Mouse (Mus musculus) adrenal gland, adult 2 months (tissue): ENCODE data around the gene Olfr303. TPM values are rescaled to one million over a fixed set of nuclear protein-coding genes. Genes with fewer than 3 reads are reported as not detected.
"Not testable (repeated sequence)": the region's sequence is repeated elsewhere in the genome, so short reads cannot be mapped to it uniquely, and the experiment has no call there.

Experiments
- DNase-seq: peaks from one replicate; pipeline ENCODE4 v3.0.0; 2021
- long read RNA-seq: library from polyadenylated mRNA; stranded (forward); transcript quantifications from one replicate; pipeline ENCODE4 v2.0.0, GENCODE M21; 2021
- polyA plus RNA-seq: library from polyadenylated mRNA; depleted of rRNA; stranded (reverse); fragments of >200 nt; gene quantifications from 2 replicates; pipeline ENCODE4 v1.2.3, GENCODE M21; 2012; rRNA removed
- total RNA-seq, 2 experiments: library from RNA; stranded (reverse); gene quantifications; 2 replicates each; pipeline ENCODE4 v1.2.3; 2021

Olfr303 gene
- total RNA-seq, result not detected
- polyA plus RNA-seq, result not detected in 2 replicates
- long read RNA-seq, result 0 reads

DNA sequence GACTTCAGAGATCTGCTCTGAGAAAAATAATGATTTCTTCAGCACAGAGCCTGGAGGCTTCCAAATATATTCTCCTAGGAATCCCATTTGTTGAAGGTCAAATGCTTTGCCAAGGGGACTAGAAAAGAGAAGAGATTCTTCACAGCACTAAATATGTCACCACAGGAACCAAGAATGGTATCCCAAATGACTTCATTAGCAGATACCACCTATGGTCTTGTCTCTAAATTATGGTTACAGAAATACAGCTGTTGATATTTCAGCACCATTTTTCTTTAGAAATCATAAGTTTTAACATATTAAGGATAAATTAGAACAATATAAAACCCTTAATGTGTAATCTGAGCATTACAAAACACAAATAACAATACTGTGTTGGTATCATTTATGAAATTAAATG is at the start of gene Olfr303:
Gene Olfr303, minus strand, starts transcription at position 101 of the 400 bp plus-strand sequence.
- no peak for DNase-seq

DNA sequence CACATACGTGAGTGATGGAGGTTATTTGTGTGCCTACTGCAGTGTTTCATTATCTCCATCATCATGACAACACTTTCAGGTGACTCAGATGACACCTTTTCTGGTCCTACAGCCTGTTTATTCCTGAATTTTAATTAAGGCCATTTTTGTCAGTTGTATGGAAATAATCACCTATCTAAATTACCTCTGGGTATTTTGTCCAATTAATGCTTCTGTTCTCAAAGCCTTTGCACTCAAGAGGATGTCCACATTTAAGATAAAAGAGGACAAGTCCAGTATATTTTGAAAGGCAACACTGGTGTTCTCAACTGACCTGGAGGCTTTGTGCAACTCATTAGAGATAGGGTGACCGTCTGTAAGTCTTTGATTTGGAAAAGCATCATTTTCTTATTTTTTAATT is 6.0 kb upstream of the Olfr303 start, which contains the start of gene Olfr301:
Gene Olfr301, plus strand, starts transcription at position 301 of the 400 bp plus-strand sequence.
- no peak for DNase-seq

DNA sequence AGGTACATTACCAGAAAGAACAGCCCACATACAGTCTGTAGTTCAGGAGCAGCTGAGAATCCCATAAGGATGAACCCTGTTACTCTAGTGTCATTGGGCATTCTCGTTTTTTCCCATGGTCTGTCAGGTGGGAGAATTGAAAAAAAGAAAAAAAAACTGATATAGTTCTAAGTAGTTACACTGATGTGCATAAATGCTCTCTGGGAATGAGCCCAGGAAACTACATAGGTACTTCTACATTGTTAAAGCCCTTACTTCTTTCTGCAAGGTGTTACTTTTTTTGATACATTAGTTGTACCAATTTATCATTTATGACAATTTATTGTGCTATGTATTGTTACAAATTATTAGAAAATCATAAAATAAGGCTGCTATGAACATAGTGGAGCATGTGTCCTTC is 11.0 kb downstream of the Olfr303 start, which contains the start of gene Olfr304:
Gene Olfr304, minus strand, starts transcription at position 101 of the 400 bp plus-strand sequence.
- DNase-seq, result no peak

DNA sequence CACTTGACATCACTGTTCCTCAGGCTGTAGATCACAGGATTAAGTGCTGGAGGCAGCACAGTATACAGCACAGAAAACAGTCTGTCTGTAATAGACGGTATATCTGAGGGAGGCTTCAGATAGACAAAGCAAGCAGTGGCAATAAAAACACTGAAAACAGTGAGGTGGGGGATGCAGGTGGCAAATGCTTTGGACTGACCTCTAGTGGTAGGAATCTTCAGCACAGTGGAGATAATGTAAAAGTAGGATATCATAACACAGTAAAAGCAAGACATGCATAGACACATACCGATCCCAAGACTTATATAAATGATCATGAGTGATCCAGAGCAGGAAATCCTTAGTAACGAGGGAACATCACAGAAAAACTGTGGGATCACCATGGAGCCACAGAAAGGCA is 11.8 kb downstream of the Olfr303 start:
- DNase-seq, result no peak

DNA sequence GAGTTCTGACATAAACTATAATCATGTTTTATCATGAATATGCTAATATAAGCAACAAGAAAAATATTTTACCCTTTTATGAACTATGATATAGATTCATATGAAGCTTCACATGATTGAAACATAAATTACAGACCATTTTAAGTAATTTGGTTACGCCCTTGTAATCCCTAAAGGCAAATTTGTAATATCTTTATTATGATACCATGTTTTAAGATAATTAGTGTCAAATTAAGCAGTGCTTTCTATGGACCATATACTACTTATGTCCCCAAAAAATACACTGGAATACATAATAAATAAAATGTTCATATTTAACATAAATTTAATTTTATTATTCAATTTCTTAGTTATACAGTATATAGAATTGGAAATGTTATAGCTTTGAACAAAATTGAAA is 30.8 kb downstream of the Olfr303 start, which contains the start of gene Olfr305:
Gene Olfr305, minus strand, starts transcription at position 101 of the 400 bp plus-strand sequence.
- no peak for DNase-seq

DNA sequence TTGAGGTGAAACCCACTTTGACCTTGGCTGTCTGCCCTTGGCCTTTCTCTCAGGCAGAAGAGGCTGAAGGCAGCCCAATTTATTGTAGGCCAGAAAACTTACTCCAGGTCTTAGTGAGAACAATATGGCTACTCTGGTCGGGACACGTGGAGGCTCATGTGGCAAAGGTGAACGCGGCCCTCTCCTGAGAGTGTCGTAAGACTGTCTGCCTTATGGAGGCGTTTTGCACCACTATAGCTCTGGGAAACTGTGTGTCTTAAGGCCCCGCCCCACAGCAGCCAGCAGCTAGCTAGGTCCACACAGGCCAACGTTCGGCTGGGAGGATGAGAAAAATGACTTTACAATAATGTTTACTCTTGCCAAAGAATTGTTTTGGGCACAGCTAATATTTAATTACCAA is 51.3 kb downstream of the Olfr303 start:
- not testable (repeated sequence) for DNase-seq

DNA sequence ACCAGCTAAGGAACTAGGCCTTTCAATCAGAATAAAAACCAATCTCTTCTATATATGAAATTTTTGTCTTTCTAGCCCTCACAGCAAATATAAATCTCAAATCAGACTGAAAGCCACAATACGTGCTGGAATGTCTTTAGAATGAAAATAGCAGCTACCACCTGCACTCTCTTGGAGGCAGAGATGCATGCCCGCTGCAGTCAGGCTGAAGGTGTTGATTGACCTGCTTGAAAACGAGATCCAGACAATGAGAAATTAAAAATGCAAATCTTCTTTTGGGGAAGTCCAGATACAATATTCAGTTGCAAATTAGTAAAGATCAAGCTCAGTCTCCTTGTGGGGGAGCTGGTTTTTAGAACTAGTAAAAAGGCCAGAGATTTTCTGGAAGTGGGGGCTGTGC is 53.3 kb downstream of the Olfr303 start:
- no peak for DNase-seq

DNA sequence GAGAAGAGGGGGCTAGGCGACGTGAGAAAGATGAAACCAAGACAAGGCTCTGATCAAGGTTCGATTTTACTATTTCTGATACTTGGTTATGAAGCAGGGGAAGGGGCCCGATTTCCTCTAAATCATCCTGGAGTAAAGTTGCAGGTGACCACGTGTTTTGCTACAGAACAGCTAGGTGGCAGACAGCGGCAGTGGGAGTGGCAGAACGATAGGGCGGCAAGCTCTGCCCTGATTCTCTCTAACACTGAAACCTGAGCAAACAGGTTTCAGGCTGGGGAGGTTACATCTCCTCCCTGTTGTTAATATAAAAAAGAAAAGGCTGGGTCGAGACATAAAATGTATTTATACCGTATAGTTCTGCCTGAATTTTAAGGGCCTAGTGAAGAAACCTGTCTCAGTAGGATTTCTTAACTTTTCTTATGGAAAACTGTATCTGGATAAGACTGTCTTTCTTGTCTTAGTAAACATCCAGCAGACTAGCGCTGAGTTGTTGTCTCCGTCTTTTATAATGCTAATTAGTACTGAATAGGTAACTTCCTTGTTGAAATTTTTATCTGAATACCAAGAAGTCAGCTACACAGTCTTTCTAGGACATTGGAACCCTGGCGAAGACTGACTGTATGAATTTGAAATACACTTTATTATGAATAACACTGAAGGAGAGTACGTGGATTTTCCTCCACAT is 54.6 kb downstream of the Olfr303 start:
- DNase-seq, result no peak

Other genes with a start within 250 kb of the Olfr303 start
- gene Vmn2r75, start 226.0 kb downstream of the Olfr303 start, total RNA-seq, result not detected
- gene Vmn2r75, start 226.0 kb downstream of the Olfr303 start, polyA plus RNA-seq, result not detected in 2 replicates
- not detected for gene Vmn2r76, start 151.5 kb downstream of the Olfr303 start, total RNA-seq
- gene Vmn2r76, start 151.5 kb downstream of the Olfr303 start, polyA plus RNA-seq, result not detected in 2 replicates
- gene Olfr310, start 120.6 kb downstream of the Olfr303 start, total RNA-seq, result not detected
- gene Olfr310, start 120.6 kb downstream of the Olfr303 start, polyA plus RNA-seq, result not detected in 2 replicates
- gene Olfr309, start 84.1 kb downstream of the Olfr303 start, total RNA-seq, result not detected
- not detected in 2 replicates for gene Olfr309, start 84.1 kb downstream of the Olfr303 start, polyA plus RNA-seq
- gene Olfr308, start 72.2 kb downstream of the Olfr303 start, total RNA-seq, result not detected
- gene Olfr308, start 72.2 kb downstream of the Olfr303 start, polyA plus RNA-seq, result not detected in 2 replicates
- not detected for gene Olfr307, start 60.2 kb downstream of the Olfr303 start, total RNA-seq
- gene Olfr307, start 60.2 kb downstream of the Olfr303 start, polyA plus RNA-seq, result not detected in 2 replicates
- not detected for gene Olfr305, start 30.9 kb downstream of the Olfr303 start, total RNA-seq
- not detected in 2 replicates for gene Olfr305, start 30.9 kb downstream of the Olfr303 start, polyA plus RNA-seq
- gene Olfr304, start 11.1 kb downstream of the Olfr303 start, total RNA-seq, result not detected
- gene Olfr304, start 11.1 kb downstream of the Olfr303 start, polyA plus RNA-seq, result not detected in 2 replicates
- gene Olfr301, start 6.1 kb upstream of the Olfr303 start, total RNA-seq, result not detected
- not detected in 2 replicates for gene Olfr301, start 6.1 kb upstream of the Olfr303 start, polyA plus RNA-seq
- not detected for gene Olfr299, start 62.1 kb upstream of the Olfr303 start, total RNA-seq
- not detected in 2 replicates for gene Olfr299, start 62.1 kb upstream of the Olfr303 start, polyA plus RNA-seq
- gene Olfr298, start 94.7 kb upstream of the Olfr303 start, total RNA-seq, result not detected
- not detected in 2 replicates for gene Olfr298, start 94.7 kb upstream of the Olfr303 start, polyA plus RNA-seq
- not detected for gene Olfr297, start 122.2 kb upstream of the Olfr303 start, total RNA-seq
- not detected in 2 replicates for gene Olfr297, start 122.2 kb upstream of the Olfr303 start, polyA plus RNA-seq
- gene Olfr295, start 186.1 kb upstream of the Olfr303 start, total RNA-seq, result not detected
- not detected in 2 replicates for gene Olfr295, start 186.1 kb upstream of the Olfr303 start, polyA plus RNA-seq
- not detected for gene Olfr294, start 218.9 kb upstream of the Olfr303 start, total RNA-seq
- gene Olfr294, start 218.9 kb upstream of the Olfr303 start, polyA plus RNA-seq, result not detected in 2 replicates